In genomic region chr16:64602308-64602707, GRCm38 (mm10) we compare ENCODE assay signal across 19 mouse cellular contexts. TPM values are rescaled to one million over a fixed set of nuclear protein-coding genes. Genes with fewer than 3 reads are reported as not detected.
DNase-seq lines count a peak whose midpoint lies in the region; TF ChIP-seq lines count a peak whose summit lies in the region.
"Had no signal": no experiment of that assay in that cellular context is flagged by ENCODE, and none has a peak within 500 bp of the region (broad histone marks: within the 10 kb centered on the region; RNA-seq: fewer than 3 reads in every experiment).

Gene Csnka2ip, minus strand, starts transcription at chr16:64602408.

- H3K36me3 ChIP-seq in testis, adult 2 months (ENCODE audit: control insufficient read depth, insufficient read depth, low read length) = no peaks in the 10 kb centered on the region
- H3K36me3 ChIP-seq: G1E had no signal

- TF ChIP-seq CTCF in testis, adult 2 months (IDR thresholded peaks at IDR 0.05; ENCODE audit: control insufficient read depth, insufficient read depth, insufficient replicate concordance, low read depth, low read length) = no peak

- no peaks in the 10 kb centered on the region for H3K4me1 ChIP-seq in testis, adult 2 months (ENCODE audit: control insufficient read depth, insufficient read depth, low read length)

- H3K4me3 ChIP-seq in testis, adult 2 months (ENCODE audit: control insufficient read depth, low read depth, low read length) = peak within 1 kb of the TSS; percentile 74; the same call in 1 of the 2 replicates

- no peak for DNase-seq in testis, postnatal 10 days (ENCODE audit: low spot score)
- DNase-seq: adrenal gland, adult 2 months; adrenal gland, adult 8-10 months; adrenal gland, postnatal 10 days; adrenal gland, postnatal 14 days; adrenal gland, postnatal 25 days; adrenal gland, postnatal 36 days; B cell, adult 2 months; cerebellum, adult 11 months; cerebellum, adult 11-12 months; cerebellum, adult 18-20 months; cerebellum, adult 2 months had no signal

- H3K27ac ChIP-seq in testis, adult 2 months (ENCODE audit: control insufficient read depth, insufficient read depth, low read depth, low read length) = no peak within 1 kb of the TSS

- TF ChIP-seq POLR2A in testis, adult 2 months (IDR thresholded peaks at IDR 0.05; ENCODE audit: control insufficient read depth, low read depth, low read length) = no peak

- H3K27me3 ChIP-seq in testis, adult 2 months (ENCODE audit: control insufficient read depth, insufficient read depth, low read length) = no peaks in the 10 kb centered on the region
- H3K27me3 ChIP-seq: CH12.LX had no signal

RNA-seq across cellular contexts. Expression of gene Csnka2ip, which starts in this region (rescaled TPM):
- polyA plus RNA-seq in testis, adult 2 months (2012; rRNA removed) = 154 and 192 TPM in 2 replicates
- polyA plus RNA-seq: activated CD4-positive, CD25-positive, alpha-beta regulatory T cell, adult 4 months; adrenal gland, adult 2 months; C2C12; CD4-positive, CD25-positive, alpha-beta regulatory T cell, adult 4 months; G1E; Patski had no signal
